Mouse (Mus musculus) heart, postnatal 10 days (tissue): Measurements from ENCODE around the gene Tmem69. TPM values are rescaled to one million over a fixed set of nuclear protein-coding genes. Genes with fewer than 3 reads are reported as not detected.

Source experiments
- total RNA-seq, 2 experiments: library from RNA; stranded (reverse); gene quantifications; 2 replicates each; pipeline ENCODE4 v1.2.3; 2021

Gene Tmem69
- total RNA-seq, 2 experiments from 2014 or later = 19.4 to 19.8 TPM

Other genes starting within 250 kb of the Tmem69 start
- gene Mast2, start 91.8 kb downstream of the Tmem69 start, total RNA-seq = 10 to 100 TPM; 90.2 to 97.5 TPM
- 10 to 100 TPM; 15.1 to 17.1 TPM for gene Ipp, start 48.4 kb downstream of the Tmem69 start, total RNA-seq
- gene Gpbp1l1, start 1.7 kb upstream of the Tmem69 start, total RNA-seq = 10 to 100 TPM; 67.7 to 72.3 TPM
- gene Ccdc17, start 40.7 kb upstream of the Tmem69 start, total RNA-seq = 1 to 10 TPM; 2.1 to 3.2 TPM
- gene Nasp, start 72.0 kb upstream of the Tmem69 start, total RNA-seq = 10 to 100 TPM; 46.4 to 53.6 TPM
- 100 to 1,000 TPM; 419 to 457 TPM for gene Akr1a1, start 95.7 kb upstream of the Tmem69 start, total RNA-seq
- gene Prdx1, start 129.6 kb upstream of the Tmem69 start, total RNA-seq = 100 to 1,000 TPM; 420 to 430 TPM
- 10 to 100 TPM; 32.8 to 40.0 TPM for gene Mmachc, start 152.5 kb upstream of the Tmem69 start, total RNA-seq
- gene Ccdc163, start 152.6 kb upstream of the Tmem69 start, total RNA-seq = 1 to 10 TPM; 8.3 to 9.1 TPM
- gene Tesk2, start 165.0 kb upstream of the Tmem69 start, total RNA-seq = 1 to 10 TPM; 1.7 to 2.1 TPM